Mouse (Mus musculus) left cerebral cortex, adult 8-10 months (tissue): ENCODE measurements around the gene Lyg2. TPM values are rescaled to one million over a fixed set of nuclear protein-coding genes. Genes with fewer than 3 reads are reported as not detected.
A peak's percentile ranks its signal among the peaks of the same experiment; 100 is the strongest.

Source experiments
- DNase-seq, 2 experiments: peaks; one replicate each; pipeline ENCODE4 v3.0.0; 2022; ENCODE audit warnings: low spot score in 2 of 2
- total RNA-seq, 4 experiments: library from RNA; stranded (reverse); gene quantifications; 2 replicates each; pipeline ENCODE4 v1.2.4; 2022

Lyg2 gene
- not detected for total RNA-seq

DNA sequence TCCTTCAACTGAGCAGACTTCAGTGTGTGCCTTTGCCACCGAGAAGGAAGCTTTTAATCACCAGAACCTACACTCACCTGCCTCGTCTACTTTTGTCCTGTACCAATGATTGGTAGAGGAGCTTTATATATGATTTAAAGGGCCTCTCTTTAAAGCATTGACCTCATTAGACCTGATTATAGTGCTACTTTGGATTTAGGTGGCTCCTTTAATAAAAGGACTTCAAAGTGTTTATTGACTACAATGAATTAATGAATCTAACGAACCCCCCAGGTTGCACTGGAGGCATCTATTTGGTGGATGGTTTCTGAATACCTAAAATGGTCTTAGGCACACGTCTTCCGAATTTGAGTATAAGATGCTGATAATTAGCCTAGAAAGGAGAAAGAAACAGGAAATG is at the start of gene Lyg2:
Gene Lyg2, minus strand, starts transcription at position 101 of the 400 bp plus-strand sequence.
- DNase-seq: no peak

DNA sequence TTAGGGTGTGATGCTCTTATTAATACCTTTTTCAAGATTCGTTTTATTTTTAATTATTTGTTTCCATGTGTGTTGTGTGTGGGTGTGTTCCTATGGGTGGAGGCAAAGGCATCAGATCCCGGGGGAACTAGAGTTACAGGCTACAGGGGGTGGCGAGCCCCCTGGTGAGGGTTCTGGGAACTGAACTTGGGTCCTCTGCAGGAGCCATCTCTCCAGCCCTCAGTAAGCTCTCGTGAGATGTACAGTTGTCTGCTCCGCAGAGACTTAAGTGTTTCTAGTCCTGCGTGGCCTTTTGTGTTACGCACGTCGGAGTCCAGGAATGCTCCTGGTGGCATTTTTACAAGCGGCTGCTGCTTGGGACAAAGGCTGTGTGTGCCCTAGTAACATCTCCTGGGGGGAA is 49.3 kb upstream of the Lyg2 start:
- DNase-seq: no peak

- DNase-seq: peak in 1 of 2 experiments; percentile 11
These were observed 43.2 kb upstream of the Lyg2 start for GRCm38 (mm10) chr1:37959486-37959885.

GRCm38 (mm10) chr1:37958516-37958915 is 42.2 kb upstream of the Lyg2 start:
- DNase-seq: no peak

DNA sequence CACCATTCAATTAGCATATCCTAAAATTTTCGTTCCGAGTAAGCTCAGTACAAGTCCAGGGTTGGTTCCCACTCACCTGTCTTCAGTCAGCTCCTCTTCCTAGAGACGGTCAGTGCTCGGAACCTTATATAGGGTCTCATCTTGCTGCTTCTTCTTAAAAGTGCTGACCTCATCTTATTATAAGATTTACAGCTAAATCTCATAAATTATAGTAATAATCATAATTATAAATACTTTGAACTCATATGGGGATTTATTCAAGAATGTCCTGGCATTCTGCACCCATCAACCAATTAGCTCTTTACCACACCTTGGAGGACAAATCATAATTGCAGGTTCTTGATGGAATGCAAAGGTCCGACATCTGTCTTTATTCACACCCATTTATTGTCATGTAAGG is 41.4 kb upstream of the Lyg2 start, which contains the start of gene Lyg1:
Gene Lyg1, minus strand, starts transcription at position 101 of the 400 bp plus-strand sequence.
- DNase-seq: no peak

- peak in 1 of 2 experiments; percentile 15 for DNase-seq
These were observed 40.6 kb upstream of the Lyg2 start for GRCm38 (mm10) chr1:37956690-37957431.

DNA sequence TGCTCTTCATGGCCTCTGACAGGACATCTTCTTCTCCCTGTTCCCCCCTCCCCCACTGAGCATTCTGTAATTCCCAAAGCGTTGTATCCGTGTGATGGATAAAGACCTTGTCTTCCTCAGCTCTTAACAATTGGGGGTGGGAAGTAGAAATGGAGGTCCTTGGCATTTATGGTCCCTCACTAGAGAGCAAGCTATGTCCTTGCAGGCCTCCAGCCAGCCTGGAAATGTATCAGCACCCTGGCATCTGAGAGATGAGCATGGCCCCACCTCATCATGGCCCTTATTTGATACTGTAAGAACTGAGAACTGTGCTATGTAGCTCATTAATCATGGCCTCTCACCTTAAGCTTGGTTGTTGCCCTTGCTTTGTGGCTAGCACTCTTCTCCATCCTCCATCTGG is 39.0 kb upstream of the Lyg2 start:
- no peak for DNase-seq

- DNase-seq: no peak
These were observed 38.5 kb upstream of the Lyg2 start for GRCm38 (mm10) chr1:37954786-37955185.

GRCm38 (mm10) chr1:37948906-37949305 is 32.6 kb upstream of the Lyg2 start:
- DNase-seq: no peak

DNA sequence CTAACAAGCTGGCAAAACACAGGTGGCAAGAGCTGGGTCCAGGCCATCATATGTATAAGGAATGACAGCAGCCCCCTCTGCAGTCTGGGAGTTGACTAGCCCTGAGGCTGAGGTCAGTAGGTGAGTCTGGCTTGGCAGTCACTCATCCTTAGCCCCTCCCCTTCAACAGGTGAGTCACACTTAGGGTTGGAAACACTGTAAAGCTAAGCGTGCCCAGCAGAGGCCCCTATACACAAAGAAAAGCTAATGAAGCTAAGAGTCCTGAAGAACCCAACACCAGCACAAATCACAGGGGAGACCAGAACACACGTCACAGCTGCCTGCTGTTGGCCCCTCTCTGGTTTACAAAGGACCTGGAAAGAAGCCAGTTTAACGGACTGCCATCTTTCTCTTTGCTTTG is 15.5 kb upstream of the Lyg2 start:
- DNase-seq: no peak

GRCm38 (mm10) chr1:37925971-37926370 is 9.7 kb upstream of the Lyg2 start:
- no peak for DNase-seq

DNA sequence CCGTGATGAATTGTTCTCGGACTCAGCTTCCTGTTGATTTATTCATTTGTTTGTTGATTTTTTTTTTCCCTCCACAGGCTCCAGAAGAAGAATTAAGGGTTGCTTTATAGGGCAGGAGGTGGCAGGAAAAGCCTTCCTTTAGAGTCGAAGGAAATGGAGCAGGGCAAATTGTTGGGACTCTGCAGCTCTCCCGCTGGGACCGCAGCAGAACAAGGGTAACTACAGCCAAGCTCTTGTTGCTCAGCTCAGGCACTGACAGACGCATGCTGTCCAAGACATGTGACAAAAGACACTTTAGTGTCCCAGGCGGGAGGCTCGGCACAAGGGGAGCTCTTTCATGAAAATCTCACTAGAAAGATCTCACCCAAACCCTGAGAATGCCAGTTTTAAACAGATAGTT is 6.2 kb upstream of the Lyg2 start:
- no peak for DNase-seq

DNA sequence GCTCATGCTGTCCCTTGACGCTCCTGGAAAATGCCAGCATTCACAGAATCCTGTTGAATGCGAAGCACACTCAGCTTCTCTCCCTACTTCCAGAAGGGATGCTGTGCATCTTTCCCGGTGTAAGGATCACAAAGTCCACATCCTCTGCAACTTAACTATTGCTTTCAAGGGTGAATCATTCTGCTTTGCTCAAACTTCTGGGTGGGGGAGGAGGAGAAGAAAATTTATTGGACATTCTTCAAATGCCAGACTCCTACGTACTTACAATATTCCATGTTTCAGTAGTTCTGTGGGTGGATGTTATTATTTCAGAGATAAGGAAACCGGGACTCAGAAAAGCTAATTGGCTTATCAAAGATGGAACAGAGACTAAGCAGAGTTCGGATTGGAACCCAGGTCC is 1.8 kb upstream of the Lyg2 start:
- no peak for DNase-seq

DNA sequence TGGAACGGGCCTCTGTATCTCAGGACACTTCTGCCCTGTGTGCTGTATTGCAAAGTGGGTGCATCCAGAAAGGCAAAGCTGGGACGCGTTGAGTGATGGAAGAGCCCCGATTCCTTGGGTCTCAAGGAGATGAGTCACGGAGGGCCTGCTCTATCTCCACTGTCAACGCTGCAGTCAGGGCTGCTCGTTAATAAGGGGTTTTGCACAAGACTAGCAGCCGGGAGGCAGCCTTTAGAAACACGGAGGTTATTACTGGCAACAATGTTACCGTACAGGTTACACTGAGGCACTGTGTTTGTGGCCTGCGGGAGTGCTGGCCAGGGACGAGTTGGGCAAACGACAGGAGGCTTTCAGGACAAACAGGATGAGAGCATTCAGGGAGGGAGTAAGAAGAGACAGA is 1.4 kb upstream of the Lyg2 start:
- DNase-seq: no peak

- DNase-seq: no peak
These were observed 3.5 kb downstream of the Lyg2 start for GRCm38 (mm10) chr1:37912751-37913150.

DNA sequence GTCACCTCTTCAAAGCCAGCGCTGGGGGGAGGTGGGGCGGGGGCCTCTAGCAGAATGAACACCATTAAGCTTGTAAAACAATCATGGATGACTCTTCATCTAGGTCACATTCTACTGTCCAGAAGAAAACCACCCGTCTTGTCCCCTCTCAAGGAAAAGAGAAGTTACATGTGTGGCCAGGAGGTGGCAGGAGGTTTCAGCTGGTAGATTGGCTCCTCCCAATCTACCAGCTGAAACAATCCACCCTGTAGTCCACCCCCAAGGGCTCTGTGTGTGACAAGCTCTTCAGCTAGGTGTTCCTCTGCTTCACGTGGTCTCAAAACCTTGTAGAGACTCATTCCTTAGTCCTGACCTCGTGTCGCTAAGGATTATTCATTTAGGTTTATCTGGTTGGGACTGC is 13.1 kb downstream of the Lyg2 start:
- no peak for DNase-seq

DNA sequence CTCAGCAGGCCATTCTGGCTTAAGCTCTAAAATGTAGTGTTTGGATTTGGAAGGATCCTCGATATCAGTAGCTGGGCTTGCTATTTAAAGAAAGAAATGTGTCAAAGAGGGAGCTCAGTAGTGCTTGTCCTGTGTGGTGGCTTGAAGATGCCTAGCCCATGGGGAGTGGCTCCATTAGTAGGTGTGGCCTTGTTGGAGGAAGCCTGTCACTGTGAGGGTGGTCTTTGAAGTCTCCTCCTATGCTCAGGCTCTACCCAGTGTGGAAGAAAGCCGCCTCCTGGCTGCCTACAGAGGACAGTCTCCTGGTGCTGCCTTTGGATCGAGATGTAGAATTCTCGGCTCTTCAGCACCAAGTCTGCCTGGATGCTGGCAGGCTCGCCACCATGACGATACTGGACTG is 16.0 kb downstream of the Lyg2 start:
- no peak for DNase-seq

DNA sequence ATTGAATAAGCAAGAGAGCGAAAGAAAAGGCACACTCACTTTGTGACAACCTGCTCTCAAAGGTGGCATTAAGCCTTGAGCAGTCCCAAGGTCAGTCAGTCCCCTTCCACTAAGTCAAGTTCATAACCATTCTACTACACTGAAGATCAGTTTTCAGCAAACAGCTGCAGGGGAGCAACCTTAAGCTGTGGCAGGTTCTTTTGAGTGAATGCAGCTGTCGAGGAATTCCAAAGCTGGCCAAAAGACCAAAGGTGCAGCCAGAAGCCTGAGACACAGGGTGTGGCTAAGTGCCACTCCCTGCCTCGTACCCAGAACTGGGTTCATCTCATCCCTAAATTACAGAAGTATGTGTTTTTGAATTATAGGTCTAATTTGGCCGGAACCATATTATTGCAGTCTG is 16.5 kb downstream of the Lyg2 start:
- no peak for DNase-seq

DNA sequence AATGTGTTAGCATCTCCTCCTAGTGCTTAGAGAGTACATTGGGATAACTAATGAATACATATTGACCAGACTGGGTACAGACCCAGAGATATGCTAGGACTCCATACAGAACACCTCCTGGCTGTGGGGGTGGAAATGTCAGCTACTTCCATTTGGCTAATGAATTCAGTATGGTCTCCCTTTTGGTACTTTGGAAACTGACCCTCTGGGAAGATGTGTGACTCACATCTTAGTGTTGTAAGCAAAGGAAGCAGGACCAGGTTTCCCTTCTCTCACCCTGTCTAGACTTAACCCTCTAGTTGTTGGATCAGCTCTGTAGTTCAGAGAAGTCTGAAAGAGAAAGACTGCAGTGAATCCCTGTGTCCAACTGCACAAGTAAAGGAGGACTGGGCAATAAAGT is 21.7 kb downstream of the Lyg2 start:
- DNase-seq: no peak

DNA sequence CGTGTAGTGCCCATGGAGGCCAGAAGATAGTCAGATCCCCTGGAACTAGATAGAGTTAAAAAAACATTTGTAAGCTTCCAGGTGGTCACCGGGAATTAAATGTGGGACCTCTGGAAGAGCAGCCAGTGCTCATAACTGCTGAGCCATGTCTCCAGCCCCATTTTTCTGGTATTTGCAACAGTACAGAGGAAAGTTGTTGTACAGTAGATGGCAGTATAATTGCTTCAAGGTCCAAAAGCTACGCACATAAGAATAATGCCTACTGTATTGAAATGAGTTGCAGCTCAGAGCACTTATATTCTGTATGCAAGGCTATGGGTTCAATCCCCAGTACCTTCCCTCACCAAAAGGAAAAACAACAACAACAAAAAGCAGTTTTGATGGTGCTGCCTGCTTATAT is 24.9 kb downstream of the Lyg2 start:
- DNase-seq: no peak

DNA sequence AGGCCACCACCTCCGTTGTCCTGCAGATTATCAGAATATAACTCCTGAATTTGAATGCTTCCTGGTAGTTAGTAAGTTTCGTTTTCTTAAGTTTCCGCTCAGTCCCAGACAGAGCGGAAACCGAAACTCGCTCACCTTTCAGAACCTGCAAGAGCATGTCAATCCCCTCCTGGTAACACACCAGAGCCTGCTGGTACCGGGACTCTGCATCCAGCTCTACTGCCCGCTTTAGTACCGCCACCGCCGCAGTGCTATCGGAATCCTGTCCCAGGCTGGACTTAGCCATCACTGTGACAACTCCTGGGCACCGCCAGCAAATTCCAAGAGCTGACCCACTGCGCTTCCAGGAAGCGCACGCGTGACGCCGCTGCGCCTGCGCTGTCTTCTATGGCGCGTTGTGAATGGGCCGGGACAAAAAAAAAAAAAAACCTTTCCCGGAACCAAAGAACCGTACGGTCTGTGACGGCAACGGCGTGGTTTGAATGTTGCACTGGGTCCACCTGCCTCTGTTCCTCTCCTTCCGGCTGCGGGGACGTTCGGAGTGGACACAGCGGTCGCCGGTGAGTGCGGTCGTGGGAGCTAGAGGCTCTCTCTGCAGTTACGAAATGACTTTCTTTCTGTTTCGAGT is 26.2 kb downstream of the Lyg2 start, which contains the start of the genes Mitd1 and Mrpl30:
Gene Mitd1, minus strand, starts transcription at position 387 of the 628 bp plus-strand sequence.
Gene Mrpl30, plus strand, starts transcription at position 453 of the 628 bp plus-strand sequence.
- peak; percentile 82 to 91 for DNase-seq

DNA sequence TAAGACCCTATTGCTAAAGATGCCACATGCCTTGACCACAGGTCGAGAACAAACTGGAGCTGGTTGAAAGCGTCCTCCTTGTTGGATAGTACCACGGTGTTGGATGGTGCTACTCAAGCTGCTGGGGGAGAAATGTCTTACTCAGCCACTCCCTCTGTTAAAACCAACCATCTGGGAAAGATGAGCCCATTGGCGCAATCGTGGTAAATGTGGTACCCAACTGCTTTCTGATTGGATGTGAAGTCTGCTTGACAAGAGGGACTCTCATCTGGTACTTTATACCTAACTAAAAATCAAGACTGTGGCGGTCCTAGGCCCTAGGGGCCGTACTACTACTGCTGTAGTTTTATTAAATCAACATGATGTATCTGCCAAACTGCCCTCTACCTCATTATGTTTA is 27.1 kb downstream of the Lyg2 start:
- DNase-seq: no peak

DNA sequence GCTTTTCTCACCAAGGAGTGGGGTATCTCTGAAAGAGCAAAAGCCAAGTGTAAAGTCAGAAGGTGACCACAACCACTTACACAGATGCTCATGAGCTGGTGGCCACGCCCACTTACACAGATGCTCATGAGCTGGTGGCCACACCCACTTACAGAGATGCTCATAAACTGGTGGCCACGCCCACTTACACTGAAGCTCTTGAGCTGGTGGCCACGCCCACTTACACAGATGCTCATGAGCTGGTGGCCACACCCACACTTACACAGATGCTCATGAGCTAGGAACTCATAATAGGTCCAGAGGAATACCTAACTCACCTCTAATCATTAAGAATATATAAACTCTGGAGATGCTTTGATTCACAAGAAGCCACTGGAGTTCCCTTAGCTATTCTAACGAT is 31.8 kb downstream of the Lyg2 start:
- no peak for DNase-seq
